Mouse (Mus musculus) thymus, adult 18-20 months (tissue): ENCODE results near the gene Pik3r4.

Experiments
- DNase-seq, 2 experiments: peaks; one replicate each; pipeline ENCODE4 v3.0.0; 2022; ENCODE audit warnings: mixed read lengths in 2 of 2

Gene Pik3r4

GRCm38 (mm10) chr9:105697764-105698396, 55.1 kb downstream of the Pik3r4 start:
- no peak for DNase-seq

- DNase-seq, result no peak
Observed at GRCm38 (mm10) chr9:105700702-105701101, 57.9 kb downstream of the Pik3r4 start.

DNA sequence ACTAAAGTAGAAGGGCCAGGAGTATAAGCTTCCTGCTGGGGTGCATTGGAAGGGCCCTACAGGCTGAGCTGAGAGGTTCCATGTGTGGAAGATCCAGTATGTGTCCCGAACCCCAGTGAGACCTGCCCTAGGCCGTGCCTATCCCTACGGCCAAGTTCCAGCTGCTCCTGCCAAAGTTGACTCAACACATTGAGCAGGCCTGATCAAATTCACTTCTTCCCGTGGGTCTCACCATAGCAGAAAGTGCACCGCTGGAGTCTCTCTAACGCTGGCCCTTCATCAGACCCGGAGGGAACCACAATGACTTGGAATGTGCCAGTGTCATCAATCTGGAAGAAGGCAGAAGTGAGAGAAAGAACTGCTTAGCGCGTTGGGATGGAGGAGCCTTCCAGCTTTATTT, 59.2 kb downstream of the Pik3r4 start:
- no peak for DNase-seq

- no peak for DNase-seq
Observed at GRCm38 (mm10) chr9:105704226-105704932, 61.6 kb downstream of the Pik3r4 start.

DNA sequence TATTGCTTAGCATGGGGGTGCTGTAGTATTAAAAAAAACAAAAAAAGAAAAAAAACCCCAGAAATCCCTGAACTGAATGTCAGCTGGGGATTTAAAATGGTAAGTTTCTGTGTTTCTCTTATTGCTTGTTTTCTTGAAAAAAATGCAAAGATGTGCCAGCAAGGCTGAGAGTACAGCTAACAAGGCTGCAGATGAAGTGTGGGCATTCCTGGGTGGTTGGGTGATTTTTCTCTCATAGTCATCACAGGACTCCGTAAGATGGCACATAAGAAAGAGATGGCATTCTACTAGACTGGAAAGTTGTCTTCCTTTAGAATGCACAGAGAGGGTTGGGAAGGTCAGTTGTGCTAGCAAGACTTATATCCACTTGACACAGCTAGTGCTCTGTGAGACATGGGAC, 62.2 kb downstream of the Pik3r4 start:
- no peak for DNase-seq

- no peak for DNase-seq
Observed at GRCm38 (mm10) chr9:105712049-105712448, 69.3 kb downstream of the Pik3r4 start.

DNA sequence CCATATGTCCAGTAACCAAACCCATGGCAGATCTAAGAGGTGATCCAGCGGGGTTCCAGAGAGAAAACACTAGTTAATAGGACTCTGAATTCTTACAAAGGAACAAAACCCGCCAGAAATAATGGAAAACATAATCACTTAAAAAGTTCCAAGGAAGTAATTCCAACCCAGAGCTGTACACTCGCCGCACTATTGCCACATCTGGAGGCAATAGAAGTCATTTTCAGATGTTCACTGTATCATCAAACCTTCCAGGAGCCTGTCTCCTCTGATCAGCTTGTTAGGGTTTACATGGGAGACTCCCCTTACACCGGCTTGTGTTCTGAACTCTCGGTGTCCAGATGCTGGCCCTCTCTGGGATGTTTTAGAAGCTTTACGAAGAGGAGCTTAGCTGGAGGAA, 76.6 kb downstream of the Pik3r4 start:
- no peak for DNase-seq

DNA sequence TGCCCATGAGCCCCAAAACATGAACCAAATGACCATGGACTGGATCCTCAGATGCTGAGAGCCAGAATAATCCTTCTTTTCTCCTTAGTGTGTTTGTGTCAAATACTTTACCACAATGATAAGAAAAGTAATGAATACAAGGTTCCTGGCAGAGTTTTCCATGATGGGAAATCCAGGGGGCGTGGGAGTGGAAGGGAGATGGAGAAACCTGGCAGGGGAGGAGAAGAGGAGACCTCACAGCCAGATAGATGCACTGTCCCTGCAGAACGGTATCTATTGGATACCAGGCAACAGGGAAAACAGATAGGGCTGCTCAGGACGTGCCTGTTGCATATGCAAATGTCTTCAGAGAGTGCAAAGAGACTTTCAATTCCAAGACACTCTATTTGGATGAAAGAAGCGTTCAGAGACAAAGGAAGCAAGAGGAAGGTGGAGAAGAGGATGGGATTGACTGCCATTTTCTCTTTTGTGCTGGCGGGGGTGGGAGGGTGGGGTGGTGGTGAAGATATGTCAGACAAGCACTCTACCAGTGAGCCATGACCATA, 77.1 kb downstream of the Pik3r4 start:
- no peak for DNase-seq

- no peak for DNase-seq
Observed at GRCm38 (mm10) chr9:105720430-105720829, 77.7 kb downstream of the Pik3r4 start.

- DNase-seq, result no peak
Observed at GRCm38 (mm10) chr9:105731976-105732375, 89.2 kb downstream of the Pik3r4 start.

GRCm38 (mm10) chr9:105734651-105735050, 91.9 kb downstream of the Pik3r4 start:
- no peak for DNase-seq

DNA sequence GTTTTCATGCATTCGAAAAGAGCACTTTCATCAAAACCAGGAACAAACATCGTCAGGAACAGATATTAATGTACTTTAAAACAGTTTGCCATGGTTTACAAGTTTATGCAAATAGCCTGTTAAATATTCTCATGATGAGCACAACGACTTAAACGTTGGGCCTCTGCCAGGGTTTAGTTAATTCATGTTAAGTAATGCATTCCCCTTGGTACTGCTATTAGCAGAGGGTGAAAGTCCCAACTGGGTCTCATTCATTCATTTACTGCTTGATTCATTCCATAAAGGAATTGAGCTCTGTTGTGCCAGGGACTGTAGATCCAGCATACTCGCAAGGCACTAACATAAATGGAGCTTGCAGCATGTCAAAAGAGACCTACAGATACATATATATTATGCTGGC, 92.4 kb downstream of the Pik3r4 start:
- no peak for DNase-seq
